Comparison of ENCODE assay signal across 8 mouse cellular contexts in genomic region chr17:57250461-57251160, GRCm38 (mm10). TPM values are rescaled to one million over a fixed set of nuclear protein-coding genes. Genes with fewer than 3 reads are reported as not detected.
DNase-seq lines count a peak whose midpoint lies in the region; ATAC-seq and TF ChIP-seq lines count a peak whose summit lies in the region.

No protein-coding gene starts in this region.

- peak overlapping the region; percentile 76 for H3K4me3 ChIP-seq in hindbrain, postnatal 0 days (ENCODE audit: low read length)
- H3K4me3 ChIP-seq in liver, embryonic 11.5 days (ENCODE audit: low read depth, low read length), result peak overlapping the region; percentile 69

- peak; percentile 75 to 89 for DNase-seq in adrenal gland, adult (ENCODE audit: inconsistent age in 2 of 2, low spot score in 1 of 2)
- no peak for DNase-seq in adrenal gland, adult 8-10 months
- peak; percentile 74 for DNase-seq in brain, adult 2 months (ENCODE audit: low read depth, low spot score)
- DNase-seq in gastrocnemius, postnatal 10 days, result peak; percentile 62
- DNase-seq in hindbrain, postnatal 0 days (ENCODE audit: low spot score), result peak; percentile 7
- DNase-seq in liver, embryonic 11.5 days (ENCODE audit: low spot score), result peak; percentile 54
- peak; percentile 40 for DNase-seq in neural tube, embryonic 10.5 days (ENCODE audit: extremely low spot score, low spot score)
- no peak for DNase-seq in T-cell, adult 2 months (ENCODE audit: low spot score)

- H3K27me3 ChIP-seq in hindbrain, postnatal 0 days (ENCODE audit: insufficient read depth, low read length), result no peaks in the 10 kb centered on the region
- no peaks in the 10 kb centered on the region for H3K27me3 ChIP-seq in liver, embryonic 11.5 days (replicated peaks; ENCODE audit: control insufficient read depth, insufficient read depth, low read length)

- no peak for TF ChIP-seq CTCF in hindbrain, postnatal 0 days (IDR thresholded peaks at IDR 0.05; ENCODE audit: low read depth)

- H3K4me2 ChIP-seq in hindbrain, postnatal 0 days (ENCODE audit: low read depth, low read length), result peak overlapping the region; percentile 97
- H3K4me2 ChIP-seq in liver, embryonic 11.5 days, result peak overlapping the region; percentile 97

- no peaks in the 10 kb centered on the region for H3K9me3 ChIP-seq in hindbrain, postnatal 0 days (ENCODE audit: low read length)
- H3K9me3 ChIP-seq in liver, embryonic 11.5 days (ENCODE audit: control insufficient read depth, low read length), result no peaks in the 10 kb centered on the region

- 5% methylated on average over 33 of the region's 33 CpGs for WGBS in hindbrain, postnatal 0 days
- 7% methylated on average over 33 of the region's 33 CpGs for WGBS in liver, embryonic 11.5 days

- H3K36me3 ChIP-seq in hindbrain, postnatal 0 days (ENCODE audit: insufficient read depth, low read length), result no peaks in the 10 kb centered on the region
- H3K36me3 ChIP-seq in liver, embryonic 11.5 days (ENCODE audit: control insufficient read depth, insufficient read depth, low read length), result peaks cover 13% of the 10 kb centered on the region

- H3K27ac ChIP-seq in hindbrain, postnatal 0 days, result no peak overlapping the region
- H3K27ac ChIP-seq in liver, embryonic 11.5 days (ENCODE audit: low read depth, low read length), result no peak overlapping the region

- peak overlapping the region; percentile 47 for H3K9ac ChIP-seq in hindbrain, postnatal 0 days (replicated peaks; ENCODE audit: low read length)
- H3K9ac ChIP-seq in liver, embryonic 11.5 days (ENCODE audit: low read depth, low read length), result peak overlapping the region; percentile 67

- no peak for ATAC-seq in hindbrain, postnatal 0 days
- no peak for ATAC-seq in liver, embryonic 11.5 days (replicated peaks; ENCODE audit: low FRiP score)

- peaks cover 16% of the 10 kb centered on the region for H3K4me1 ChIP-seq in hindbrain, postnatal 0 days (ENCODE audit: insufficient read depth, low read length)
- peaks cover 18% of the 10 kb centered on the region for H3K4me1 ChIP-seq in liver, embryonic 11.5 days (replicated peaks; ENCODE audit: control insufficient read depth, insufficient read depth, low read length)

RNA-seq across cellular contexts. Expression of gene Trip10, which starts 1.4 kb away (rescaled TPM):
- total RNA-seq in adrenal gland, adult 8-10 months (2022), result 10 to 100 TPM; 57.1 to 89.6 (median 72.8) TPM
- 10 to 100 TPM; 69.1 to 74.4 TPM for total RNA-seq in gastrocnemius, postnatal 10 days (2021)
- total RNA-seq in hindbrain, postnatal 0 days (2014; rRNA removed), result 8.5 TPM in 2 replicates
- polyA plus RNA-seq in hindbrain, postnatal 0 days (2015; fragmentation: Nextera tagmentation; extraction: Ambion mirVana), result 7.6 and 7.8 TPM in 2 replicates
- polyA plus RNA-seq in liver, embryonic 11.5 days (2014; fragmentation: Nextera tagmentation; extraction: Ambion mirVana), result 25.5 and 25.9 TPM in 2 replicates

RNA-seq across cellular contexts. Expression of gene Gpr108, which starts 2.4 kb away (rescaled TPM):
- 100 to 1,000 TPM in 3 of 4 experiments, 10 to 100 TPM in 1; 98.6 to 107 (median 102) TPM for total RNA-seq in adrenal gland, adult 8-10 months (2022)
- total RNA-seq in gastrocnemius, postnatal 10 days (2021), result 10 to 100 TPM; 22.0 to 23.8 TPM
- 19.6 and 21.3 TPM in 2 replicates for total RNA-seq in hindbrain, postnatal 0 days (2014; rRNA removed)
- polyA plus RNA-seq in hindbrain, postnatal 0 days (2015; fragmentation: Nextera tagmentation; extraction: Ambion mirVana), result 23.6 and 24.1 TPM in 2 replicates
- polyA plus RNA-seq in liver, embryonic 11.5 days (2014; fragmentation: Nextera tagmentation; extraction: Ambion mirVana), result 26.5 and 30.7 TPM in 2 replicates

RNA-seq across cellular contexts. Expression of gene C3, which starts 22.7 kb away (rescaled TPM):
- total RNA-seq in adrenal gland, adult 8-10 months (2022), result 1,000 to 10,000 TPM in 1 of 4 experiments, 100 to 1,000 TPM in 1, 10 to 100 TPM in 2; 36.4 to 1,135 (median 245) TPM
- 1 to 10 TPM; 1.6 to 3.5 TPM for total RNA-seq in gastrocnemius, postnatal 10 days (2021)
- 0.78 and 0.86 TPM in 2 replicates for total RNA-seq in hindbrain, postnatal 0 days (2014; rRNA removed)
- polyA plus RNA-seq in hindbrain, postnatal 0 days (2015; fragmentation: Nextera tagmentation; extraction: Ambion mirVana), result 1.8 and 2.5 TPM in 2 replicates
- 71.7 and 82.8 TPM in 2 replicates for polyA plus RNA-seq in liver, embryonic 11.5 days (2014; fragmentation: Nextera tagmentation; extraction: Ambion mirVana)

RNA-seq across cellular contexts. Expression of gene Vav1, which starts 28.3 kb away (rescaled TPM):
- total RNA-seq in adrenal gland, adult 8-10 months (2022), result 1 to 10 TPM; 3.0 to 6.2 (median 4.1) TPM
- 1 to 10 TPM; 1.5 to 2.4 TPM for total RNA-seq in gastrocnemius, postnatal 10 days (2021)
- 2.2 and 2.5 TPM in 2 replicates for total RNA-seq in hindbrain, postnatal 0 days (2014; rRNA removed)
- 1.9 and 2.5 TPM in 2 replicates for polyA plus RNA-seq in hindbrain, postnatal 0 days (2015; fragmentation: Nextera tagmentation; extraction: Ambion mirVana)
- 18.7 and 20.6 TPM in 2 replicates for polyA plus RNA-seq in liver, embryonic 11.5 days (2014; fragmentation: Nextera tagmentation; extraction: Ambion mirVana)

RNA-seq across cellular contexts. Expression of gene Tnfsf14, which starts 56.6 kb away (rescaled TPM):
- total RNA-seq in adrenal gland, adult 8-10 months (2022), result under 1 TPM in 2 of 4 experiments, not detected in 2; 0.16 to 0.17 TPM
- total RNA-seq in gastrocnemius, postnatal 10 days (2021), result under 1 TPM in 1 of 2 experiments, not detected in 1; 0.14 TPM
- not detected in 2 replicates for total RNA-seq in hindbrain, postnatal 0 days (2014; rRNA removed)
- not detected in 2 replicates for polyA plus RNA-seq in hindbrain, postnatal 0 days (2015; fragmentation: Nextera tagmentation; extraction: Ambion mirVana)
- polyA plus RNA-seq in liver, embryonic 11.5 days (2014; fragmentation: Nextera tagmentation; extraction: Ambion mirVana), result 0.73 and 1.2 TPM in 2 replicates

Comparison
In these comparisons a context has a peak if more than half of its experiments do, and no peak if none do; other contexts are left out.
1. DNase-seq: peak in adrenal gland, adult (2 of 2), brain, adult 2 months (single experiment), gastrocnemius, postnatal 10 days (single experiment), hindbrain, postnatal 0 days (single experiment), liver, embryonic 11.5 days (single experiment) and neural tube, embryonic 10.5 days (single experiment); none in adrenal gland, adult 8-10 months (single experiment) and T-cell, adult 2 months (single experiment).
2. RNA of gene C3, which starts 22.7 kb away (total RNA-seq): 36.4 to 1,135 TPM in adrenal gland, adult 8-10 months; 1.6 to 3.5 TPM in gastrocnemius, postnatal 10 days and 0.78 to 0.86 TPM in hindbrain, postnatal 0 days; every median in the first group is over 4 times any median in the second.